Mouse (Mus musculus) bone marrow macrophage, adult 2 months (primary cell): ENCODE measurements at regions not wholly inside any gene's neighbourhood (a gene's known extent, or its start where the extent isn't known, plus 50 kb on each side); places are given as distances from the start of the nearest gene placed in this dataset.

Experiments used
- CTCF ChIP-seq: IDR thresholded peaks from 2 replicates; pipeline ENCODE4 v1.5.1; 2012; ENCODE audit warnings: low read depth, mild to moderate bottlenecking, low read length, moderate library complexity
- POLR2A ChIP-seq: IDR thresholded peaks from 2 replicates; pipeline ENCODE4 v1.6.1; 2012; ENCODE audit warnings: mild to moderate bottlenecking, low read depth, low read length, borderline replicate concordance

GRCm38 (mm10) chr9:77857091-77858058 lies 59.8 kb upstream of the Elovl5 start:
- TF ChIP-seq CTCF (no peak), POLR2A (no peak)
